Mouse (Mus musculus) left cerebral cortex, postnatal 4 days (tissue): ENCODE data around the gene Slc7a1. TPM values are rescaled to one million over a fixed set of nuclear protein-coding genes. Genes with fewer than 3 reads are reported as not detected.

Experiments used
- DNase-seq: peaks from one replicate; pipeline ENCODE4 v3.0.0-alpha.2; 2022
- intact Hi-C: fragments of 180-260 bp; cut with DNase I; formaldehyde crosslinking; loops from one replicate; pipeline ENCODE4 v1.15.1; 2025
- total RNA-seq, 2 experiments: library from RNA; stranded (reverse); gene quantifications; 2 replicates each; pipeline ENCODE4 v1.2.3; 2021

Gene Slc7a1
- total RNA-seq, 2 experiments from 2014 or later = 78.1 to 82.9 TPM

- no peak for DNase-seq
- intact Hi-C loops = no loop called here
Measured at GRCm38 (mm10) chr5:148371375-148371774, 28.3 kb downstream of the Slc7a1 start.

GRCm38 (mm10) chr5:148370624-148371023, 29.1 kb downstream of the Slc7a1 start:
- no peak for DNase-seq
- intact Hi-C loops = no loop called here

GRCm38 (mm10) chr5:148369178-148369577, 30.5 kb downstream of the Slc7a1 start:
- intact Hi-C loops = no loop called here
- DNase-seq = no peak

GRCm38 (mm10) chr5:148367816-148368215, 31.9 kb downstream of the Slc7a1 start:
- intact Hi-C loops = no loop called here
- DNase-seq = no peak

- DNase-seq = no peak
- intact Hi-C loops = no loop called here
Measured at GRCm38 (mm10) chr5:148366455-148366854, 33.2 kb downstream of the Slc7a1 start.

- intact Hi-C loops = no loop called here
- no peak for DNase-seq
Measured at GRCm38 (mm10) chr5:148363441-148364113, 36.1 kb downstream of the Slc7a1 start.

- no peak for DNase-seq
- intact Hi-C loops = no loop called here
Measured at GRCm38 (mm10) chr5:148362296-148362695, 37.4 kb downstream of the Slc7a1 start.

GRCm38 (mm10) chr5:148361759-148362010, 38.0 kb downstream of the Slc7a1 start:
- DNase-seq = no peak
- intact Hi-C loops = no loop called here

GRCm38 (mm10) chr5:148360922-148361758, 38.6 kb downstream of the Slc7a1 start:
- intact Hi-C loops = no loop called here
- no peak for DNase-seq

- intact Hi-C loops = no loop called here
- DNase-seq = no peak
Measured at GRCm38 (mm10) chr5:148359131-148359530, 40.6 kb downstream of the Slc7a1 start.

GRCm38 (mm10) chr5:148357168-148357567, 42.5 kb downstream of the Slc7a1 start:
- intact Hi-C loops = no loop called here
- DNase-seq = no peak

- no peak for DNase-seq
- intact Hi-C loops = no loop called here
Measured at GRCm38 (mm10) chr5:148355822-148356221, 43.9 kb downstream of the Slc7a1 start.

- intact Hi-C loops = no loop called here
- no peak for DNase-seq
Measured at GRCm38 (mm10) chr5:148354536-148354935, 45.2 kb downstream of the Slc7a1 start.

GRCm38 (mm10) chr5:148353429-148353828, 46.3 kb downstream of the Slc7a1 start:
- intact Hi-C loops = no loop called here
- no peak for DNase-seq

GRCm38 (mm10) chr5:148349327-148350011, 50.2 kb downstream of the Slc7a1 start:
- peak; percentile 29 for DNase-seq
- intact Hi-C loops = no loop called here

- intact Hi-C loops = no loop called here
Measured at GRCm38 (mm10) chr5:148348153-148348552, 51.6 kb downstream of the Slc7a1 start.

GRCm38 (mm10) chr5:148346543-148346942, 53.2 kb downstream of the Slc7a1 start:
- intact Hi-C loops = no loop called here
- DNase-seq = no peak

More at GRCm38 (mm10) chr5:148348153-148348552, 51.6 kb downstream of the Slc7a1 start:
- DNase-seq = peak; percentile 36

GRCm38 (mm10) chr5:148344374-148344773, 55.3 kb downstream of the Slc7a1 start:
- DNase-seq = no peak
- intact Hi-C loops = loop anchor here (5.0 kb wide), 1 partner anchor 443 kb away; no protein-coding TSS in a partner anchor

GRCm38 (mm10) chr5:148342061-148342741, 57.5 kb downstream of the Slc7a1 start:
- DNase-seq = no peak
- intact Hi-C loops = loop anchor here (5.0 kb wide), 1 partner anchor 445 kb away; no protein-coding TSS in a partner anchor

- intact Hi-C loops = no loop called here
- no peak for DNase-seq
Measured at GRCm38 (mm10) chr5:148339126-148339525, 60.6 kb downstream of the Slc7a1 start.

- intact Hi-C loops = loop anchor here (5.0 kb wide), 2 partner anchors 120 to 460 kb away; no protein-coding TSS in a partner anchor
- peak; percentile 84 for DNase-seq
Measured at GRCm38 (mm10) chr5:148332622-148332974, 67.1 kb downstream of the Slc7a1 start.
